8 mouse cellular contexts compared by ENCODE assay signal in genomic region chr10:62791251-62792176, GRCm38 (mm10). TPM values are rescaled to one million over a fixed set of nuclear protein-coding genes. Genes with fewer than 3 reads are reported as not detected.
DNase-seq lines count a peak whose midpoint lies in the region; ATAC-seq and TF ChIP-seq lines count a peak whose summit lies in the region.

No protein-coding gene starts in this region.

- TF ChIP-seq CTCF in lung, embryonic 14.5 days (IDR thresholded peaks at IDR 0.05; ENCODE audit: low read depth): no peak

- peak; percentile 85 for ATAC-seq in lung, embryonic 14.5 days (ENCODE audit: insufficient read depth)
- peak; percentile 49 for ATAC-seq in embryonic facial prominence, embryonic 12.5 days (ENCODE audit: insufficient number of reproducible peaks, insufficient read depth, low FRiP score, low TSS enrichment)
- peak; percentile 79 for ATAC-seq in hindbrain, embryonic 15.5 days (ENCODE audit: low FRiP score, low read depth)
- ATAC-seq in liver, embryonic 15.5 days (ENCODE audit: insufficient read depth): peak; percentile 71

- H3K27ac ChIP-seq in lung, embryonic 14.5 days (ENCODE audit: low read depth): peak overlapping the region; percentile 96
- peak overlapping the region; percentile 97 for H3K27ac ChIP-seq in embryonic facial prominence, embryonic 12.5 days
- H3K27ac ChIP-seq in hindbrain, embryonic 15.5 days (replicated peaks): peak overlapping the region; percentile 93
- peak overlapping the region; percentile 98 for H3K27ac ChIP-seq in liver, embryonic 15.5 days (replicated peaks)

- no peaks in the 10 kb centered on the region for H3K9me3 ChIP-seq in lung, embryonic 14.5 days (ENCODE audit: low read depth, low read length)
- no peaks in the 10 kb centered on the region for H3K9me3 ChIP-seq in embryonic facial prominence, embryonic 12.5 days
- H3K9me3 ChIP-seq in hindbrain, embryonic 15.5 days: no peaks in the 10 kb centered on the region
- no peaks in the 10 kb centered on the region for H3K9me3 ChIP-seq in liver, embryonic 15.5 days (replicated peaks)

- peaks cover 3% of the 10 kb centered on the region for H3K4me1 ChIP-seq in lung, embryonic 14.5 days (ENCODE audit: insufficient read depth)
- H3K4me1 ChIP-seq in embryonic facial prominence, embryonic 12.5 days: 0 out of 2 replicates have a peak, but pooled peaks cover 6% of the 10 kb centered on the region
- H3K4me1 ChIP-seq in hindbrain, embryonic 15.5 days (replicated peaks): peaks cover 16% of the 10 kb centered on the region
- peaks cover 26% of the 10 kb centered on the region for H3K4me1 ChIP-seq in liver, embryonic 15.5 days (replicated peaks)

- H3K4me2 ChIP-seq in lung, embryonic 14.5 days: peak overlapping the region; percentile 54
- peak overlapping the region; percentile 58 for H3K4me2 ChIP-seq in embryonic facial prominence, embryonic 12.5 days (replicated peaks)
- peak overlapping the region; percentile 71 for H3K4me2 ChIP-seq in hindbrain, embryonic 15.5 days
- peak overlapping the region; percentile 76 for H3K4me2 ChIP-seq in liver, embryonic 15.5 days

- H3K27me3 ChIP-seq in lung, embryonic 14.5 days (ENCODE audit: insufficient read depth, low read length): no peaks in the 10 kb centered on the region
- no peaks in the 10 kb centered on the region for H3K27me3 ChIP-seq in embryonic facial prominence, embryonic 12.5 days
- no peaks in the 10 kb centered on the region for H3K27me3 ChIP-seq in hindbrain, embryonic 15.5 days
- no peaks in the 10 kb centered on the region for H3K27me3 ChIP-seq in liver, embryonic 15.5 days

- H3K36me3 ChIP-seq in lung, embryonic 14.5 days (ENCODE audit: insufficient read depth): peaks cover 39% of the 10 kb centered on the region
- peaks cover 35% of the 10 kb centered on the region for H3K36me3 ChIP-seq in embryonic facial prominence, embryonic 12.5 days
- peaks cover 36% of the 10 kb centered on the region for H3K36me3 ChIP-seq in hindbrain, embryonic 15.5 days
- peaks cover 38% of the 10 kb centered on the region for H3K36me3 ChIP-seq in liver, embryonic 15.5 days (replicated peaks)

- WGBS in lung, embryonic 14.5 days: 1% methylated on average over 78 of the region's 78 CpGs
- WGBS in embryonic facial prominence, embryonic 12.5 days: under 1% methylated on average over 68 of the region's 78 CpGs
- 1% methylated on average over 63 of the region's 78 CpGs for WGBS in hindbrain, embryonic 15.5 days
- under 1% methylated on average over 76 of the region's 78 CpGs for WGBS in liver, embryonic 15.5 days (ENCODE audit: insufficient replicate concordance)

- DNase-seq in lung, embryonic 14.5 days: peak; percentile 26
- DNase-seq in lung, adult 18-20 months: no peak
- peak; percentile 40 for DNase-seq in NIH3T3 (ENCODE audit: low read depth)
- DNase-seq in retina, postnatal 7 days (ENCODE audit: low read depth, low spot score): peak; percentile 6
- no peak for DNase-seq in spleen, adult 18-20 months

- peak overlapping the region; percentile 99 for H3K4me3 ChIP-seq in lung, embryonic 14.5 days (ENCODE audit: low read depth, low read length)
- H3K4me3 ChIP-seq in embryonic facial prominence, embryonic 12.5 days: peak overlapping the region; percentile 89
- H3K4me3 ChIP-seq in hindbrain, embryonic 15.5 days: peak overlapping the region; percentile 88
- H3K4me3 ChIP-seq in liver, embryonic 15.5 days (replicated peaks): peak overlapping the region; percentile 99

- H3K9ac ChIP-seq in lung, embryonic 14.5 days: peak overlapping the region; percentile 98
- H3K9ac ChIP-seq in embryonic facial prominence, embryonic 12.5 days: peak overlapping the region; percentile 95
- H3K9ac ChIP-seq in hindbrain, embryonic 15.5 days: peak overlapping the region; percentile 94
- peak overlapping the region; percentile 98 for H3K9ac ChIP-seq in liver, embryonic 15.5 days

RNA-seq across cellular contexts. Expression of gene Ccar1, which starts 0.6 kb away (rescaled TPM):
- 145 and 150 TPM in 2 replicates for polyA plus RNA-seq in lung, embryonic 14.5 days (2014; fragmentation: Nextera tagmentation; extraction: Ambion mirVana)
- polyA plus RNA-seq in embryonic facial prominence, embryonic 12.5 days (2016; fragmentation: Nextera tagmentation; extraction: Ambion mirVana): 142 and 146 TPM in 2 replicates
- 91.2 and 92.2 TPM in 2 replicates for polyA plus RNA-seq in hindbrain, embryonic 15.5 days (2015; fragmentation: Nextera tagmentation; extraction: Ambion mirVana)
- polyA plus RNA-seq in liver, embryonic 15.5 days (2015; fragmentation: Nextera tagmentation; extraction: Ambion mirVana): 46.4 and 50.6 TPM in 2 replicates

Comparison
In these comparisons a context has a peak if more than half of its experiments do, and no peak if none do; other contexts are left out.
1. DNase-seq: peak in lung, embryonic 14.5 days (single experiment), NIH3T3 (single experiment) and retina, postnatal 7 days (single experiment); none in lung, adult 18-20 months (0 of 2) and spleen, adult 18-20 months (0 of 2).
2. Peak in every context shown above with its lines, with median percentiles within 50 percentile points of each other: ATAC-seq, H3K27ac ChIP-seq, H3K4me2 ChIP-seq, H3K4me3 ChIP-seq and H3K9ac ChIP-seq.